Mouse (Mus musculus) large intestine, adult 2 months (tissue): Measurements from ENCODE around the gene Rad51. TPM values are rescaled to one million over a fixed set of nuclear protein-coding genes. Genes with fewer than 3 reads are reported as not detected.

Experiments used
- DNase-seq: peaks from one replicate; pipeline ENCODE4 v3.0.0-alpha.2; 2012; ENCODE audit warnings: low read depth, low spot score
- WGBS: fragments of 180-500 bp; shearing (Covaris S2); methylation state at CpG from one replicate; pipeline ENCODE4 v1.1.7; 2018; 5-methylcytosine and 5-hydroxymethylcytosine counted together
- polyA plus RNA-seq: library from polyadenylated mRNA; depleted of rRNA; stranded (reverse); fragments of >200 nt; gene quantifications from 2 replicates; pipeline ENCODE4 v1.2.3, GENCODE M21; 2012; rRNA removed

Rad51 gene
- 23.0 and 25.3 TPM in 2 replicates for polyA plus RNA-seq

DNA sequence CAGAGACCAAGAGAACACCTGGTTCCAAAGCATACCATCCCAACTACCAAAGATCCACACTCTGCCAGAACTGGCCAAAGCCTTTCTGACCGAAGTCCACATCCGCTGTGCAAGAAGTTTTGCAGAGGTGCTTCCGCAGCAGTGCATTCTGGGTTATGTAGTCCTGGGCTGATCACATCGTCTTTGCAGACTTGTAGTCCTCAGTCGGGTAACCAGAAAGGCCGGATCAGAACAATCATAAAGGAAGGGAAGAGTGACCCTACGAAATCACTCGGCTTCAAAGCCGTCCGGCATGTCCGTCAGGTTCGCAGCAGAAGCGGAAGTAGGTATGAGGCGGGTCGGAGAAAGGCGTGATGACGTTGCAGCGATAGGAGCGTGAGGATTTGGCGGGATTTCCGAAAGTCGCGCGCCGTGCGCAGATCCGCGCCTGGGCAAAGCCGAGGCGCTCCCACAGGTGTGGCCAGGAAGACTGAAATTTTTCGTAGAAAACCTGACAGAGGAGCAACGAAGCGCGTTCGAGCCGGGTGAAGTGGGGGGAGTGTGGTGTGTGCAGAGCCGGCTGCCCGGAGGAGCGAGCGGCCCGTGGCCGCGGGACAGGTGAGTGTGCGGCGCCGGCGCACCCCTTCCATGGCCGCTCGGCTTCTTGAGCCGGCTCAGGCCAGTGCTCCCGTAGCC, at the start of gene Rad51:
Rad51 (plus strand) TSS at position 356 of the 675 bp plus-strand sequence.
- DNase-seq = peak; percentile 84
- WGBS = under 1% methylated on average over 51 of the region's 51 CpGs

DNA sequence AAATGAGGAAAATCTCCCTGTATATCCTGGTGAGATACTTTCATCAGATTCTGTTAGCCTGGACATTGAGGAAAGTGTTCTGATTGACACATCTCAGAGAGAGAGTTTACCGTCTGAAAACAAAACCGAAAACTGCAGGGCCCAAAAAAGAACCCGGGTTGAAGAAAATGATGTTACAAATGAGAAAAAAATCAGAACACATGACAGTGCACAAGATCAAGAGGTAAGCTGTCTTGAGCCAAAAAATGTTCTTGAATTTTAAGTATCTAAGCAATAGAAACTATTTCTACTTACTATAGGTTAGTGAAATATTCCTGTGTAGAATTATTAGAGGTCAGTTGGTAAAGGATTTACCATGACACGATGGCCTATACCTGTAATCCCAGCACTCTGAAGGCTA, 40.2 kb upstream of the Rad51 start:
- 93% methylated on average over 4 of the region's 4 CpGs for WGBS
- DNase-seq = no peak

DNA sequence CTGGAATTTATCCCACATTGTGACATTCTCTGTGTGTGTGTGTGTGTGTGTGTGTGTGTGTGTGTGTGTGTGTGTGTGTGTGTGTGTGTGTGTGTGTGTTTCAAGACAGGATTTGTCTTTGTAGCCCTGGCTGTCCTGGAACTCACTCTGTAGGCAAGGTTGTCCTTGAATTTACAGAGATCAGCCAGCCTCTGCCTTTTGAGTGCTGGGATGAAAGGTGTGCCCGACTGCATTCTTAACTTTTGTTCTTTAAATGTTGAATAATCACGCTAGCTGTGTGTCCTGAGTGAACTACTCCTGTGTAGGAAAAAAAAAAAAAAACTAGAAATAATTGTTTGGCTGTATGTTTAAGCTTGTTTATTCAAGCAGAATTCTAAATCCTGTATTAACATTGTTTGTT, 26.4 kb upstream of the Rad51 start:
- no peak for DNase-seq
- WGBS = 85% methylated on average over 2 of the region's 2 CpGs

DNA sequence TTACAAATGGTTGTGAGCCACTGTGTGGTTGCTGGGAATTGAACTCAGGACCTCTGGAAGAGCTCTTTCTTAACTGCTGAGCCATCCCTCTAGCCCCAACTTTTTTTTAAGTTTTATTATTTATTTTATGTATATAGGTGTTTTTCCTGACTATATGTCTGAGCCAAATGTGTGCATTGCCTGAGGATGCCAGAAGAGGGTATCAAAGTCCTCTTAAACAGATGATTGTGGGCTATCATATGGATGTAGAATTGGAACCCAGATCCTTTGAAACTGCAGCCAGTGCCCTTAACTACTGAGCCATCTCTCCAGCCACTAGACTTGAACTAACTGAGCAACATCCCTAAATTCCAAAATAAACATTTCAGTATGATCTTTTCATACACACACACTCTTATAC, 11.0 kb upstream of the Rad51 start:
- DNase-seq = no peak

DNA sequence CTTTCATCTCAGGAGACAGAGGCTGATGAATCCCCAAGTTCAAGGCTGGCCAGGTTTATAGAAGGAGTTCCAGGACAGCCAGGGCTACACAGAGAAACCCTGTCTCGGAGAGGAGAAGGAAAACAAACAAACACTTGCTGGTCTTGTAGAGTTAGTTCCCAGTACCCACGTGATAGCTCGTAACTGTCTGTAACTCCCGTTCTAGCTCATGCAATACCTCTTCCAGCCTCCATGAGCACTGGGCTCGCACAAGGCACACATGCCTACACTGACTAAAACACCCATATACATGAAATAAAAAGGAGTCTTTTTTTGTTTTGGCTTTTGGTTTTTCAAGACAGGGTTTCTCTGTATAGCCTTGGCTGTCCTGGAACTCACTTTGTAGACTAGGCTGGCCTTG, 6.0 kb upstream of the Rad51 start:
- WGBS = 56% methylated on average over 5 of the region's 5 CpGs
- DNase-seq = no peak

DNA sequence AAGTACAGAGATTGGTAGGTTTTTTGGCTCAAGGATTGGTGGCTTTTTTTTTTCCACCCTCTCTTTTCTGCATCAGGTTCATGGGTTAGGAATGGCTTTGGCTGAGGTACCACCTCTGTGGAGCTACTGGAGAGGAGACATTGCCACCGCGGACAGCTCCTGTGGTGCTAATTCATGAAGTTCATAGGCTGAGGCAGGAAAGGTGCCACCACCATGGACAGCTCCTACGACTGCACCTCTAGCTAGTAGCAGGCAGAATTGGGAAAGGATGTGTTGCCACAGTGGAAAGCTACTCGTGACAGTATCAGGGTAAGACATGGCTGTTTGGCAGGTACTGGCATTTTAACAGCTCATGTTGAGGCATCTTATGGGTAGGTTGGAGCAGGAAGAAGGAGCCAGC, 4.0 kb upstream of the Rad51 start:
- DNase-seq = no peak
- WGBS = 59% methylated on average over 4 of the region's 4 CpGs

DNA sequence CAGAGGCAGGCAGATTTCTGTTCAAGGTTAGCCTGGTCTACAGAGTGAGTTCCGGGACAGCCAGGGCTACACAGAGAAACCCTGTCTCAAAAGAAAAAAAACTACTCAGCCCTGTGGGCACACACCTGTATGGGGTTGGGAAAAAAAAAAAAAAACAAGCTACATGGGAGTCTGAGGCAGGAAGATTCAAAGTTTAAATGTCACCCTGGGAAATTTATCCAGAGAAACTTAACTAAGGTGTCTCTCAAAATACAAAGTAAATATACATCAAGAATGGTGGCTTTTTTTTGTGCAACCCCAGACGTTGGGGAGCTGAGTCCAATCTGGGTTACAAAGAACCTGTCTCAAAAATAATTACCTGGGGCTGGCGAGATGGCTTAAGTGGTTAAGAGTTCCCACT, 1.5 kb upstream of the Rad51 start:
- DNase-seq = no peak
- 85% methylated on average over 3 of the region's 3 CpGs for WGBS

DNA sequence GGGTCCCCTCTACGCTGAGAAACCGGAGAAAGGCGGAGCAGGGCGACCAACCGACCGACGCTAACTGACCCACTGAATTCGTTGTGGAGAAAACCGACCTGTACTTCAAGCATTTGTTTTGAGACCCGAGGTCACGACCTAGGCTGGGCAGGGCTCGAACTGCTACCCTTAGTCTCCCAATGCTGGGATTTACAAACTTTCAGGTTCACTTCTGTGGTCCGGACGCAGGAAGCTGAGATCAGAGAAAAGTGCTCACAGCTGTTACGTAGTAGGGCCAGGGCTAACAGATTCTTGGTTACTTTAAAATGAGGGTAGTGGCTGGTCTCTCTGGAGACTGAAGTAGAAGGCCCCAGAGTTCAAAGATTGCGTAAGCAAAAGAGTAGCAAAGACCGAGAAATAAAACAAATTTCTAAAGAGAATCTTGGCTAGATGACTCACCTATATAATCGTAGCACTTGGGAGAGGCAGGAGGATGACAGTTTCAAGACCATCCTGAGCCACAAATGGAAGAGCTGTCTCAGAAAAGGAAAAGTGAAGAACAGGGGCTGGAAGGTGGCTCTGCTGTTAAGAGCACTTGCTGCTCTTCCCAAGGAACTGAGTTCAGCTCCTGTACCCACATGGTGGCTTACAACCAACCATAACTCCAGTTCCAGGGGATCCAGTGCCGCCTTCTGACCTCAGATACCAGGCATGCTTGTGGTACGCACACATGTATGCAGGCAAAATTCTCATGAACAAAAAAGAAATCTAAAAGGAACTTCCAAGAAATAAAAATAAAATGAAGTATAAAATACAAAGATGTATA, 730 bp downstream of the Rad51 start:
- 8% methylated on average over 20 of the region's 20 CpGs for WGBS
- DNase-seq = no peak

DNA sequence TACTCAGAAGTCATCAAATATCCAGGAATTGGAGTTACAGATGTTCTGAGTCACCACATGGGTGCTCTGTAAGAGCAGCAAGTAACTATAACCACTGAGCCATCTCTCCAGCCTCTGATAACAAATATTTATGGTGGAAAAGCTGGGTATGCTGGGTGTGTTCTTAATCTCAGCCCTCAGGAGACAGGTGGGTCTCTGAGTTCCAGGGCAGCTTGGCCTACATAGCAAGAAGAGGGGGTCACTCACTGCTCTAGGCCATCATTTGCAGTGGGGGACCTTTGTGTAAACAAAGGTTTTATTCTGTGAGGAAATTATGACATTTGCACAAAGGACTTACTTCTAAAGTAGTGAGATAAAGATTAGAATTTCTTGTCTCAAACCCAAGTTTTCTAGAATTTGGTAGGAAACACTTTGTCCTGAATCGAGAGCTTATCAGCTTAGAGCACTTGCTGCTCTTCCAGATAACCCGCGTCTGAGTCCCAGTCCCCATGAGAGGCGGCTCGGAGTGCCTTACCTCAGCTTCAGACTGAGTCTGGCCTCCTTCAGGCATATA, 23.8 kb downstream of the Rad51 start:
- DNase-seq = no peak
- 85% methylated on average over 5 of the region's 5 CpGs for WGBS

DNA sequence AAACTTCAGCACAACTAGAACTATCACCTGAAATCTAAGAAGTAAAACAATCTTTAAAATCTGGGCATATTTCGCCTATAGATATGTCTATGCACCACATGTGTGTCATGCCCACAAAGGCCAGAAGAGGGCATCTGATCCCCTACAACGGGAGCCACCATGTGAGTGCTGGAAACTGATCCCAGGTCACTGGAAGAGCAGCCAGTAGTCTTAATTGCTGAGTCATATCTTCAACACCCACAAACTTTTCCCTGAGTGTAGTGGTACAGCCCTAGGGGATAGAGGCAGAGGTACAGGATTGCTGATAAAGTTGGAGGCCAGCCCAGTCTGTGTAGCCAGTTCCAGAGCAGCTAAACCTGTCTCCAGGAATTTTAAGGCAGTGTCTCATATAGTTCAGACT, 32.6 kb downstream of the Rad51 start:
- no peak for DNase-seq
- 90% methylated on average over 2 of the region's 2 CpGs for WGBS

DNA sequence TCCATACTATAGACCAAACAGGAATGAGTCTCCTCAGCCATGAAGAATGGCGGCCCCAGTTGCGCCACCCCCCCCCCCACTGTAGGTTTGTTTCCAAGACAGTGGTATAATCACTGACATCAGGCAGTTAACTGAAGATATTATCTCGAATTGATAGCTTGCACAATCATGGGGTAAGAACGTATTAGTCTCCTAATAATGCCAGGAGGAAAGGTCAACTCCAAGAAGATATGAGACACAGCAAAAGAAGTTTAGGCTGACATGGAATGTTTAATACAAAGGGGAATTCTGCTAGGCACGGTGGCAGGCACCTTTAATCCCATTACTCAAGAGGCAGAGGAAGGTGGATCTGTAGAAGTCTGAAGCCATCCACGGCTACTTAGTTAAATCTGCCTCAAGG, 33.8 kb downstream of the Rad51 start:
- 83% methylated on average over 6 of the region's 6 CpGs for WGBS
- no peak for DNase-seq

DNA sequence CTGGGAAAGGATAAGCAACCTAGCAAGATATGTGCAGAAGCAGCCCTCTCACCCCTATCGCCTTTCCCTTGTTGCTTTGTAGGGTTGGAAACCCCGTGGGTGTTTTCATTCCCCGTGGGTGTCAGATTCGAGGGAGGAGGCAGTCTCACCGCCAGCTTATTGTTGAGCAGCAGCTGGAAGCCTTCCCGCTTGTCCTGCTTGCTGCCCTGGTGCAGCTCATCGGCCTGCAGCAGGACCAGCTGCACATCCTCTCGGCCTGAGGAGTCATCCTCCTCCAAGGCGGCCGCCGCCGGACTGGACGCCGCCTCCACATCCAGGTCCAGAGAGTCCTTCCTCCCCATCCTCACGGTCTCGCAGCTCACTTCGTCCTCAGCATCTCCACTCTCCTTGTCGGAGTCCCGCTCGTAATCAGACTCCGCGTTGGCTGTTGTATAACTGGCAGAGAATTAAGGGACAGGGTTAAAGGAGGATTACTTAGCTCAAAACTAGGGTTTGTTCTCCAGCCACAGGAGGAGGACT, 34.6 kb downstream of the Rad51 start:
- no peak for DNase-seq
- WGBS = 85% methylated on average over 22 of the region's 22 CpGs

DNA sequence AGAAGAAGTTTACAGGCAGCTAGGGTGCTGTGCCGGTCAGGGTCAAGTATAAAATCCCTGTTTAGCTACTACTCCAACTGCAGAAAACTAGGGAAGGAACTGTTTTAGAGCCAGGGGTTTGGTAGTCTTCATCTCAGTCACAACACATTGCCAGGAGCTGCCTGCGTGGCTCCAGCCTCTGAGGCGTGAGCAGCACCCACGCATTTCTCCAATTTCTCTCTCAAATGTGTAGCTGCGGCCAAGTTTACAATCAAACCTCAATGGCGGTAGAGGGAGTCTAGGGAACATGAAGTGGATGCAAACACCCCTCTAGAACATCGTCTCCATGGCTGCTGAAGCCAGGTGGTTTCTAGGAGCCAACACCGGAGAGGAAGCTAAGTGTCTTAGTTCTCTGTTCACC, 35.2 kb downstream of the Rad51 start:
- DNase-seq = no peak
- WGBS = 88% methylated on average over 8 of the region's 8 CpGs

DNA sequence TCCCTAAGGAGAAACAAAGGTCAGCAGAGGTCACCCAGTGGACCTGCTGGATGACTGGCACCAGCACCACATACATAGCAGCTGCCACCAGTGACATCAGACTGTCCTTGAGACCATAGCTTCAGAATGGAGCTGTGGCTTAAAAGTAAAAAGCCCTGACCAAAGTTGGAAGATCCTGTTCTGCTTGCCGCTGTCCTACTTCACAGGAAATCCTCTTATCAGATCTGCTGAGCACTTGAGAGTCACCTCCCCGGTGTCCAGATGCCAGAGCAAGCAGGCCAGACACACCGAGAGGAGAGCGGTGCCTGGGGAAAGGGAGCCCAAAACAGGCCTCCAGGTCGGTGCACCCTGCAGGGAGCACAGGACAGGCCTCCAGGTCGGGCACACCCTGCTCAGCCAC, 39.7 kb downstream of the Rad51 start:
- no peak for DNase-seq
- 89% methylated on average over 6 of the region's 6 CpGs for WGBS

DNA sequence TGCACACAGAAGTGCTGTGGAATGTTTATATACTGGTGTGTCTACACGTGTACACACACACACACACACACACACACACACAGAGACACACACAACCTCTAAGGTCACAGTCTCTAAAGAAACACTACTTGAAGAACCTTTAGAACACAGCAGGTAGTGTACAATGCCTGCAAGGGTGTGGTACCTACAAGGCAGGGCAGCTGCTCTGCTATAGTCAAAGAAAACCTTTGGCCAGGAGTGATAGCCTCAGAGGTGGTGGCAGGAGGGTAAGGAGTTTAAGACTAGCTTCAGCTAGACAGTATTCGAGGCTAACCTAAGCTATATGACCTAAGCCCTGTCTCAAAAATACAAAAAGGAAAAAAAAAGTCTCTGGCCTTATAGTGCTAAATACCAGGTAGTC, 42.1 kb downstream of the Rad51 start:
- peak; percentile 27 for DNase-seq
- 37% methylated on average over 2 of the region's 2 CpGs for WGBS

DNA sequence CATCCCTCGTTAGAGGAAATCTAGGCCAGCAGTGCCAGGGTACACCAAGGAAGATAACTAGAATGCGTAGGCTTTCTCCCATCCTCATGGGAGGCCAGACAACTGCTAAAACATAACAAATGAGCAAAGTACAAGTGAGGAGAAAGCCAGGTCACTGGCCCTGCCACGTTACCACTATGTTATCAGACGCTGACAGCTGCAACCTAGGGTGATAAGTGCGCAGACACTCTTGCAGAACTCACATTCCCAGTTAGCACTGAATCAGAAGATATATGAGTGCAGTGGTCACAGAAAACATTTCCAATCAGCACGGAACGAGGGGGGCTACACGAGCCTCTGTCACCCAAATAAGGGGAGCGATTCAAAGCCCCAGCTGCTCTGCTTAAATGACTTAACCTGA, 42.8 kb downstream of the Rad51 start:
- DNase-seq = no peak
- WGBS = 74% methylated on average over 9 of the region's 9 CpGs

DNA sequence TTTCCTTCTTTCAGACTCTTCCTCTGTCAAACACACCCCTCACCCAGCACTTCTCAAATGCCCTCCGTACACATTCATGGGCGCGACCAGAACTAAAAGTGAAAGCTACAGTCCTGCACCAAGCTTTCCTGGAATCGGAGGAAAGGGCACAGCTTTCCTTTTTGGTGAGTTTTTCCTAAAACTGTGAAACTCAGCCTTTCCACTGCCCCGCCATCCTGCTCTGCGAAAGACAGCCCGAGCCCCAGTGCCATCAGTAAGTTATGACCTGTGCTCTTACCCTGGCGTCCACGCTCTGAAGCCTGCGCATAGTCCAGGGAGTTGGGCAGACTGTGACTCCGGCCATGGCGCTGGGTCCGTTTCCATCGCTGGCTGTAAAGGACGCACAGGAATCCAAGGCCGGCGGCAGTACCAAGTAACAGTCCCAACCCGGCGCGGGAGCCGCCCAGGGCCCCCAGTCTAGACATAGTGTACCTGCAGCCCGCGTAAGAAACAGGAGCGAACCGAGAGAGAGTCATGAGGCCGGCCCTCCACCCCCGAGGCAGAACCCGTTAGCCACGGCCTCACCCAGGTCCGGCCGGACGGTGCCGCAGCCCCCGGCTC, 43.6 kb downstream of the Rad51 start:
- DNase-seq = no peak

DNA sequence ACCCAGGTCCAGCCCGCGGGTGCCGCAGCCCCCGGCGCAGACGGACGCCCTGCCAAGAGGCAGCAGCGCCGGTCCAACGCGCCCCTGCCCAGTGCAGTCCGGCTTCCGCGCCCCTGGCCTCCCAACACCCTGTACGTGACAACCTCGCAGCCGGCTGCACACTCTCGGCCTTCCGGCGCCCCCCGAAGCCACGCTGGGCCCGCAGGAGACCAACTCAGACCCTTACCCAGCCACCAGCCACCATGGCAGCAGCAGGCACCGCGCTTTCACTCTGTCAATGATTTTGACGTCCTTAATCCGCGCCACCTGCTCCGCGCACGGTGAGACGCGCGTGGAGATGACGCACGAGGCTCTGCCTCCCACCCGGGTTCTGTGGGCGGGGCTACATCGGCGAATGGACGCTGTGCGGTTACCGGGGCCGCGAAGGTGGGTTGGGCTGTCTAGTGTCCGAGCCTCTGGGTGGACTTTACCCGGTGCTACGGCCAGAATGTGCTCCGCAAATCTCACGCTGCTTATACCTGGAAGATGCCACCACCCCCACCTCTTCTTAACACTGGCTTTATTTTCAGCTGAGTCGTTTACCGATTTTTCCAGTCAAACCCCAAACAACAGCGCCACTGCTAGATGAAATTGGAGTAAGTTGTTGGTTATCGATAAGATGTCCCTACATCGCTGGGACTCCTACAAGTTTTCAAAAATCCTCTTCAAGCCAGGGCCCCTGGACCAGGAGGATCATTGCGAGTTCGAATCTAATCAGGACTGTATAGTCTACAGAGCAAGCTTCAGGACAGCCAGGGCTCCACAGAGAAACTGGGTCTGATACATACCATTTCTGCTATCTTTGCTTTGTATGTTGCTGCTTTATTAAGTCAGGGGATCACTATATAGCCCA, 44.3 kb downstream of the Rad51 start, which contains the start of gene Rmdn3:
Rmdn3 (minus strand) TSS at position 354 of the 892 bp plus-strand sequence.
- peak; percentile 92 for DNase-seq
- WGBS = under 1% methylated on average over 57 of the region's 57 CpGs

More for the DNA sequence above, 43.6 kb downstream of the Rad51 start:
- under 1% methylated on average over 34 of the region's 34 CpGs for WGBS

DNA sequence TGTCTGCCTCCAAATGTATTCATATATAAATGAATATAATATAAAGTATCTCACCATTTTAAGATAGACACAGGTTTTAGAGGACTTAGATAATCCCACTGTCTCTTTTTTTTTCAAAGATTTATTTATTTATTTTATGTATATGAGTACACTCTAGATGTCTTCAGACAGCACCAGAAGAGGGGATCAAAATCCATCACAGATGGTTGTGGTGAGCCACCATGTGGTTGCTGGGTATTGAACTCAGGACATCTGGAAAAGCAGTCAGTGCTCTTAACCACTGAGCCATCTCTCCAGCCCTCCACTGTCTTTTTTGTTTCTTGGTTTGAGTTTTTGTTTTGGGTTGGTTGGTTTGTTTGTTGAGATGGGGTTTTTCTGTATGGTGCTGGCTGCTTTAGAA, 45.2 kb downstream of the Rad51 start:
- no peak for DNase-seq
